Mouse (Mus musculus) liver, adult 2 months (tissue): ENCODE results near the gene Chac1. TPM values are rescaled to one million over a fixed set of nuclear protein-coding genes. Genes with fewer than 3 reads are reported as not detected.

ENCODE experiments used
- DNase-seq: peaks from one replicate; pipeline ENCODE4 v3.0.0-alpha.2; 2011; ENCODE audit warnings: low read depth, low spot score; ENCODE audit errors: extremely low read depth
- H3K27ac ChIP-seq: fragments of 200-500 bp; replicated peaks from 2 replicates; pipeline ENCODE4 v1.5.1; 2012; ENCODE audit warnings: low read depth, mild to moderate bottlenecking, control low read depth, inconsistent platforms, low read length; ENCODE audit not compliant: insufficient read depth
- H3K27me3 ChIP-seq: fragments of 200-500 bp; 2 replicates; pipeline ENCODE4 v1.6.1; 2012; ENCODE audit warnings: mild to moderate bottlenecking, moderate library complexity, low read length, inconsistent platforms; ENCODE audit not compliant: control insufficient read depth, insufficient read depth
- H3K36me3 ChIP-seq: fragments of 200-500 bp; 2 replicates; pipeline ENCODE4 v1.6.1; 2012; ENCODE audit warnings: low read length, inconsistent platforms; ENCODE audit not compliant: control insufficient read depth, insufficient read depth
- H3K4me1 ChIP-seq: fragments of 200-500 bp; 2 replicates; pipeline ENCODE4 v1.6.1; 2011; ENCODE audit warnings: low read length; ENCODE audit not compliant: control insufficient read depth, insufficient read depth
- H3K4me3 ChIP-seq: fragments of 200-500 bp; 2 replicates; pipeline ENCODE4 v1.5.1; 2011; ENCODE audit warnings: low read depth, mild to moderate bottlenecking, control low read depth, low read length, moderate library complexity; ENCODE audit not compliant: insufficient read depth
- H3K79me2 ChIP-seq: fragments of 200-500 bp; 2 replicates; pipeline ENCODE4 v1.6.1; 2012; ENCODE audit warnings: inconsistent platforms, mild to moderate bottlenecking, low read length, moderate library complexity; ENCODE audit not compliant: control insufficient read depth, insufficient read depth
- H3K9ac ChIP-seq: fragments of 200-500 bp; 2 replicates; pipeline ENCODE4 v1.6.1; 2012; ENCODE audit warnings: low read depth, mild to moderate bottlenecking, control low read depth, inconsistent platforms, low read length
- CTCF ChIP-seq: fragments of 200-500 bp; IDR thresholded peaks from 2 replicates; pipeline ENCODE4 v1.5.1; 2011; ENCODE audit warnings: low read depth, low read length, control low read depth
- POLR2A ChIP-seq: fragments of 200-500 bp; IDR thresholded peaks from 2 replicates; pipeline ENCODE4 v1.6.1; 2011; ENCODE audit warnings: low read length, control low read depth; ENCODE audit not compliant: insufficient read depth; ENCODE audit errors: extremely low read depth
- WGBS: fragments of 180-500 bp; shearing (Covaris S2); methylation state at CpG from one replicate; pipeline ENCODE4 v1.1.7; 2018; 5-methylcytosine and 5-hydroxymethylcytosine counted together
- polyA plus RNA-seq: library from polyadenylated mRNA; depleted of rRNA; stranded (reverse); fragments of >200 nt; gene quantifications from 2 replicates; pipeline ENCODE4 v1.2.3, GENCODE M21; 2012
- total RNA-seq: library from RNA; depleted of rRNA; stranded (reverse); fragments of >200 nt; gene quantifications from 2 replicates; pipeline ENCODE4 v1.2.3, GENCODE M21; 2014

The Chac1 gene
- total and polyA plus RNA-seq, 2 experiments = 5.5 to 6.1 TPM

DNA sequence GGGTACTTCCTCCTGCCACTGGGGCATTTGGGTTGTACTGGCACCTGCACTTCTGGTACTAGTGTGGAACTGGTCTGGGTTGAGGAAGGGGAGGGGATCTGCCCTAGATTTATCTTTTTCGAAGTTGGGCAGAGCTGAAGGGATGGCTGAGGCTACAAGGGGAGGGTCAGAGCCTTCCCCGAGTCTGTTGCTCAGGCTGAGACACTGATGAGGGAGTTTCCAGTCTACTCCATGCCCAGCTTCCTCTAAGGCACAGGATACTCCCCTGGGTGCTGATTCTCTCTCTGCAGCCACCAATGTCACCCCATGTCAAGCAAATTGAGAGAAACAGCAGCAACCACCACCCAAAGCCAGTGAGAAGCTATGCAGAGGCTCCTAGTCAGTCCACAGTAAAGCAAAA lies 15.0 kb upstream of the Chac1 start:
- Histone ChIP-seq H3K4me1 (peaks cover 4% of the 10 kb centered on the region; the same call in 1 of the 2 replicates), H3K27me3 (peaks cover 2% of the 10 kb centered on the region; the same call in 1 of the 2 replicates), H3K79me2 (0 out of 2 replicates have a peak, but pooled peaks cover 5% of the 10 kb centered on the region), H3K4me3 (no peak overlapping the region), H3K27ac (peak overlapping the region; percentile 54), H3K36me3 (no peaks in the 10 kb centered on the region), H3K9ac (no peak overlapping the region)
- TF ChIP-seq CTCF = no peak
- no peak for TF ChIP-seq POLR2A
- 61% methylated on average over 2 of the region's 2 CpGs for WGBS
- no peak for DNase-seq

DNA sequence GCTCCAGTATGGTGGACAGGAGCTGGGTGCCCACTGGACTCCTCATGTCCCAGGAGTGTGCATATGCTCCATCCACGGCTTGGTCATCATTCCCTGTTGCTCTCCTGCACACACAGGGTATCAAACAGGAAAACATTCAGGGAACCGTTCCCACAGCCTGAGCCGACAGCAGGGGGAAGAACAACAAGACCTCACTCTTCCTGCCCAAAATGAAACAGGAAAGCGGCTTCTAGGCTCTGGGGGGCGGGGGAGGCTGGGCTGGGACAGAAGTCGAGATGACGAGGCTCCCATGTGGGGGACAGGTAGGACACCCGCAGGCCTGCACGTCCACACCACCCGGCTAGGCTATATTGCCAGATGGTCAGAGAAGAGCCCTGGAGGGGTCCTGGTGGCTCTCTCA lies 14.6 kb upstream of the Chac1 start:
- no peak for DNase-seq
- WGBS = 77% methylated on average over 10 of the region's 10 CpGs
- Histone ChIP-seq H3K36me3 (no peaks in the 10 kb centered on the region), H3K27me3 (peaks cover 2% of the 10 kb centered on the region; the same call in 1 of the 2 replicates), H3K79me2 (0 out of 2 replicates have a peak, but pooled peaks cover 5% of the 10 kb centered on the region), H3K4me3 (no peak overlapping the region), H3K4me1 (peaks cover 4% of the 10 kb centered on the region; the same call in 1 of the 2 replicates), H3K27ac (peak overlapping the region; percentile 54), H3K9ac (peak overlapping the region; percentile 24; the same call in 1 of the 2 replicates)
- TF ChIP-seq POLR2A = no peak
- TF ChIP-seq CTCF = no peak

DNA sequence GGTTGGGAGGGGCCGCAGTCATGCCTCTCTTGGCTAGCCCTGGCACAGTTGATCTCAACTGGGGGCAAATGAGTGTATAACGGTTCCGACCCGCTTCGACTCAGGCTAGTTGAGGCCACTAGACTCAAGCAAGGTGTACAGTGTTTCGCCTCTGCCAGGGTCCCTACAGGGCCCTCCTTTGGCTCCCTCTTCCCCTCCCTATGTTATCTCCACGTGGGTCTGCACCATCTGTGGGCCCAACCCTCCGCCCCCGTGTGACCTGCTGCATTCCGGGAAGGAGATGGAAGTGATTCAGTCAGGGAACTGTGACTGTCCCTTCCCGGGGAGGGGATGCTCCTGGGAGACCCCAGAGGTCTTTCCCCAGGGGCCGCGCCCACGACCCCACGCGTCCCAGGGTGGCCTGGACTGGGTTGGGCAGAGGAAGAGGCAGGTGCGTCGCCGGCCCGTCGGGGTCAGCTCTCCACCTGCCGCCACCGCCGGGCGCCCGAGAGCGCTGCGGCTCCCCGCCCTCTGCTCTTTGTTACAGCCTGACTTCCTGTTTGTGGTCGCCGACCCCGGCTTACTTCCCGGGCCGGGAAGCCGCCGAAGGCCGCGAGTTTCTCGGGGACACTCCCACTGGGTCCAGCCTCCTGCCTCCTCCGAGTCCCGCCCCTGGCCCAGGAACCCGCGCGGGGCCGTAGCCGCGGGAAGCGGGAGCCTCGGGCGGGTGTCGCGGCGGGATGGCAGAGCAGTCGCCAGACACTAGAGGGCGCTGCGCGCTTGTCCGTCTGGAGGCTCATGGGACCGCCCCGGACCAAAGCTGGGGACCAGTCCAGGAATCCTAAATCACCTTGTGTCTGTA lies 13.4 kb upstream of the Chac1 start:
- H3K27me3 ChIP-seq = no peaks in the 10 kb centered on the region
- H3K4me3 ChIP-seq = peak overlapping the region; percentile 53
- H3K27ac ChIP-seq = peak overlapping the region; percentile 78
- TF ChIP-seq CTCF (peak; percentile 90), POLR2A (0 out of 2 replicates have a peak, but pooled peaks have one; percentile 12)
- 10% methylated on average over 60 of the region's 60 CpGs for WGBS
- H3K9ac ChIP-seq = peak overlapping the region; percentile 72
- no peaks in the 10 kb centered on the region for H3K79me2 ChIP-seq
- DNase-seq = peak; percentile 51
- H3K36me3 ChIP-seq = no peaks in the 10 kb centered on the region
- peaks cover 4% of the 10 kb centered on the region; the same call in 1 of the 2 replicates for H3K4me1 ChIP-seq

DNA sequence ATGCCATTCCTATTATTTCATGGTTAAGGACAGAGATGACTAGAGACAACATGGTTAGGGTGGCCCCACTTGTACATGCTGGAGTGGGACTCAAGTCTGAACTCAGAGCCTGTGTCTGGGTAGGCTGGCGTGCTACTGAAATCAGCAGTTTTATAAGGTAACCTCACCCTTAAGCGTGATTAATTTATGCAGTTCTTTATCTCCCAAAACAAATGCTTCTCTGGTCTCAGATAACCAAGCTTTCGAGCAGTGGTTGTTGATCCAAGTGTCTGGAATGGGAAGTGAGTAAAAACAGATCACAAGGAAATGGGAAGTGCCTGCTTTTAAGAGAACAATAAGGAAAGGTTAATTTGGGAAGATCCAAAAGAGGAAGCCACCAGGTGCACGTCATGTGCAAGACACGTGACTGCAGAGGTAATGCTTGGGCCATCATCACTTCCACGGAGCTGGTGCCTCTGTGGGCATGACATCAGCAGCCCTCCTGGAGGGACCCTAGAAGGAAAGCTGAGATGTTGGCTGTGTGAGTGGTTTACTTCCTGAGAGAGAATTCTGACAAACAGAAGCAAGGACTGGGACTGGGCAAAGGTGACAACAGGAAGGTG lies 6.4 kb upstream of the Chac1 start:
- H3K4me1 ChIP-seq = peaks cover 2% of the 10 kb centered on the region; the same call in 1 of the 2 replicates
- 38% methylated on average over 6 of the region's 6 CpGs for WGBS
- TF ChIP-seq CTCF = no peak
- TF ChIP-seq POLR2A = no peak
- no peak for DNase-seq
- H3K27ac ChIP-seq = no peak overlapping the region
- no peak overlapping the region for H3K9ac ChIP-seq
- no peaks in the 10 kb centered on the region for H3K27me3 ChIP-seq
- H3K4me3 ChIP-seq = no peak overlapping the region
- no peaks in the 10 kb centered on the region for H3K36me3 ChIP-seq
- H3K79me2 ChIP-seq = no peaks in the 10 kb centered on the region

DNA sequence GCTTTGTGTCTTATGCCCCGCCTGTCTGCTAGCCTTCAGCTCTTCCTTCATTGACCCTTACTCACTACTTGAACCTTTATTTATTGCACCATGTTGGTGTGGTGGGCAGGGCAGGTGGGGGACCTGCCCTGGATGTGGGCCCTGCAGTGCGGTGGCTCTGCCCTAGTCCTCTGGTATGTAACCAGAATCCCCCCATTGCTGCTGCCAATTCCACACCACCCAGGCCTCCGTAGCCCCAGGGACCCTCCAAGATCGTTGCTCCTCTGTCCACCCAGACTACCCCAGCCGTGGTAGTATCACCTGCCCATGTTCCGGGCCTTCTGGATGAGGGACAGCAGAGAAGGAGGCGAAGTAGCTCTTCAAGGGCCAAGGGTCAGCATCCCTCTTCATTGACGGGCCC lies 2.7 kb downstream of the Chac1 start:
- WGBS = 93% methylated on average over 8 of the region's 8 CpGs
- H3K4me1 ChIP-seq = peaks cover 21% of the 10 kb centered on the region

More for the DNA sequence above, 2.7 kb downstream of the Chac1 start:
- no peak overlapping the region for H3K4me3 ChIP-seq
- no peak for DNase-seq
- H3K27ac ChIP-seq = no peak overlapping the region
- H3K36me3 ChIP-seq = no peaks in the 10 kb centered on the region; the same call in 1 of the 2 replicates
- H3K9ac ChIP-seq = no peak overlapping the region
- H3K79me2 ChIP-seq = 0 out of 2 replicates have a peak, but pooled peaks cover 4% of the 10 kb centered on the region
- no peak for TF ChIP-seq POLR2A
- TF ChIP-seq CTCF = no peak
- no peaks in the 10 kb centered on the region for H3K27me3 ChIP-seq
